Mouse (Mus musculus) layer of hippocampus, adult 6 months (tissue): ENCODE data around the gene 4930578C19Rik. TPM values are rescaled to one million over a fixed set of nuclear protein-coding genes. Genes with fewer than 3 reads are reported as not detected.

Experiments
- long read RNA-seq, 2 experiments: library from polyadenylated mRNA; unstranded; transcript quantifications; one replicate each; pipeline ENCODE4 v2.0.0; 2019 to 2020
- polyA plus RNA-seq: library from polyadenylated mRNA; unstranded; fragments of <200 nt; fragmentation: Nextera tagmentation; gene quantifications from 2 replicates; pipeline ENCODE4 v1.2.3, GENCODE M21; 2021

Gene 4930578C19Rik
- 0.45 and 0.48 TPM in 2 replicates for polyA plus RNA-seq
- long read RNA-seq, experiment 1 = 0 reads
- long read RNA-seq, experiment 2 = 0 reads

DNA sequence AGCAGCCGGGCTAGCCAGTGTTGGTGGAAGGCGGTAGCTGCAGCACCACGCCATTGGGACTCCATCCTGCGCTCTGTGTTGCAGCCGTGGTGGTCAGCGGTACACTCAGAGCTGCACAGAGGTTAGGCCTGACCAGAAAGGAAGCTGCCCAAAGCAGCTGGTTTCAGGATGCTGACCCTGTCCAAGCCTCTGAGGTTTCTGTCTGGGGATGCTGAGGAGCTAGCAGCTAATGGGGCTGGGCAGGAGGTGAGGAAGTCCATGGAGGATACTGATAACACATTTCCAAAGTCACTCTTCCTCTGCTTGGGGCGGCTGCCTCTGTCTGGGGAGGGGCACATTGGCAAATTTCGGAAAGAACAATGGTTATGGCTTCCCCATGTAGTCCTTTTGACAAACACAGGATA lies at the start of gene 4930578C19Rik:
Gene 4930578C19Rik (minus strand): TSS at position 200 of the 404 bp plus-strand sequence.

